Mouse (Mus musculus) megakaryocyte progenitor cell, adult 5-6 weeks (primary cell): ENCODE data around the gene Kif5a. TPM values are rescaled to one million over a fixed set of nuclear protein-coding genes. Genes with fewer than 3 reads are reported as not detected.

Experiments
- ATAC-seq: replicated peaks from 2 replicates; pipeline ENCODE4 v1.8.0; 2016; ENCODE audit warnings: mild to moderate bottlenecking, moderate TSS enrichment, inconsistent platforms; ENCODE audit not compliant: poor library complexity
- total RNA-seq, 2 experiments: library from RNA; stranded (forward) in 1 of 2; stranded (reverse) in 1 of 2; fragments of 157-497, 149-512 nt in 1 of 2; fragments of 200-1000 nt in 1 of 2; gene quantifications; 2 replicates each; pipeline versions ENCODE4 v1.2.3 to v1.2.4; 2015 to 2017

Gene Kif5a
- total RNA-seq, 2 experiments from 2014 or later, result 0.04 to 0.25 TPM

DNA sequence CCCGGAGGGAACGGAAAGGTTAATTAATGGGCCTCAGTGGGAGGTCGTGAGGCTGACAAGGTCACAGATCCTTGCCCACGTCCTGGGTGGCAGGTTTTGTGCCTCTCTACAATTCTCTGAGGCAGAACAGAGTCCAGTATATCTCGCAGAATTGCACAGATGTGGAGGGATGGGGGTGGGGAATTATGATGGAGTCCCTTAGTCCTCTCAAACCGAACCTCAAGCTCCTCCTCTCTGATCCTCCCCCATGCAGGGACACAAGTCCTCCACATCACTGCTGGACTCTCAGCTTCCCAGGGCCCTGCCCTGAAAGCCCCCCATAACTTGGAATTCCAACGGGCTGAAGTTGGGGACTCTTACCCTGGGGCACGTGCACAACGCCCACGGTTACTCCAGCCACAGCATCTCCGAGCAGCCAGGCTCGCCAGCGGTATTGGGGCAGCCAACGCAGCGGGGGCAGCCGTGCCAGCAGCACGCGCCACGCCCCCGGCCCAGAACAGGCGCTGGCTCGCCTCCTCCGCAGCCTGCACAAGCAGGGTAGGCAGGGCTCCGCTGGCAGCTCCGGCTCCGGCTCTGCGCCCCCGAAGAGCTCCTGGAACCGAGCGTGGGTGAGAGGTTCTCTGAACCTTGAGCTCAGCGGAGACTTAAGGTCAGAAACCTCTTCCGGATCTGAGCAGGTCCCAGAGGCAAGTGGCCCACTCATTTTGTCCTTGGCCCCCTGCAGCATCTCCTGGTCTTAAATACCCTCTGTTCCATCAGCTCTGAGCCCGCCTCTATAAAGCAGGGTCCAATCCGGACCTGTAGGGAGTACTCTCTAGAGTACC lies 83.1 kb downstream of the Kif5a start, which contains the start of gene Slc26a10:
Gene Slc26a10 (minus strand): TSS at position 775 of the 824 bp plus-strand sequence.
- ATAC-seq, result no peak

DNA sequence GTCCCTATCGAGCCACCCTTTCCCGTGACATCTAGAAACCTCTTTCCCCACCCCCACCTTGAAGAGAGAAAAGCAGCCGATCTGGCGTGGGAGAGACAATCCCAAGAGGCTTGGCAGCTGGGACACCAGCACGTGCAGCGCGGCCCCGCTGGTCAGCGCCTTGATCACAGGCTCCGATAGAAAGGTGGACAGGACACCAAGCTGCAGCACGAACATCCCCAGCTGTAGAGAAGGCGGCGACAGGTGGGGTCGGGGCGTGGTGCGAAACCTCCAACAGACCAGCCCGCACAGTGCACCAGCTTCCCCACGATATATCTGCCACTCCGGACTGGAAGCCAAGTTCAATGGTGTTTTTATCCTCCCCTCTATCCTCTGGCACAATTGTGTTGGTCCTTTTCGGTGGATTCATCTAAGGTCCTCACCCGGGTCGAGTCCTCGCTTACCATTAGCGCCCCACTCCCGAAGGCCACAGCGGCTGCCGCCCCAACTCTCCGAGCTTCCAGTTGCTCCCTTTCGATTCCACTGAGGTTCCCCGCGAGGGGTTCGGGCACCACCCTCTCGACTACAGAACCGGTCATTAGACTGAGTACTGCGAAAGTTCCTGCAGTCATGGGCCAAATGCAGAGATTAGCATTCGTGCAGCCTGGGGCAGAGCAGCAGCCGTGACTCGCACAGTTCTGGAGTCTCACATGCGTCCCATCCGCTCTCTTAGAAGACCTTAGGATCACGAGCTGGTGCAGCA lies 84.7 kb downstream of the Kif5a start:
- ATAC-seq, result peak; percentile 13; the same call in 1 of the 2 replicates

DNA sequence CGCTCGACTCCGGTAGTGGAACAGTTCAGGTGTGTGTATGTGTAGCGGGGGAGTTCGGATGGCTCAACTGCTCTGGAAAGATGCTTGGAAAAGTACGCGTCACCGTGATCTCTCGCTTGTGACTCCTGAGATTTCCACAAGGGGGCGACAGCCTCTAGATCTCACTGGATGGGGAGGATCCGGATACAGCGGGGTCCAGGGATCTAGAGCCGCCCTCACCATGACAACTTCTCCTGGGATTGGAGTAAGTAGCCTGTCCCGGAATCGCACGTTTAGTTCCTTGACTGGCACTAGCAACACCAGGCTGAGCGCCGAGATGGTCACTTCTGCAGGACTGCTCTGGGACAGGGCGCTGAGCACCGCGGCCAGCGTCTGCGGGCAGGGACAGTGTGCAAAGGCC lies 85.4 kb downstream of the Kif5a start:
- ATAC-seq, result peak; percentile 77

DNA sequence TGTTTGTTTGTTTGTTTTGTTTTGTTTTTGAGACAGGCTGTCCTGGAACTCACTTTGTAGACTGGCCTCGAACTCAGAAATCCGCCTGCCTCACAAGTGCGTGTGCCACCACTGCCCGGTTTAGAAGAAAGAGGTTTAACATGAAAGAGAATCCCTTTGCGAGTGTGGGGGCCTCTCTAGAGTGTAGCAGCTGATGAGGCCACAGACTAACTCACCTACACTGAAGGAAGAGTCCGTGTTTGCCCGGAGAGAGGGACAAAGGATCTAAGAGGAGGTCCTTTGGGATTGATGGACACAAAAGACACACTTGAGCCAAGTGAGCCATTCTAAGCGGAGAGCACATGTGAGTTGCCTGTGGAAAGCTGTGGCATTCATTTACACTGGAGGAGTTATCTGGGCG lies 85.9 kb downstream of the Kif5a start:
- ATAC-seq, result no peak

DNA sequence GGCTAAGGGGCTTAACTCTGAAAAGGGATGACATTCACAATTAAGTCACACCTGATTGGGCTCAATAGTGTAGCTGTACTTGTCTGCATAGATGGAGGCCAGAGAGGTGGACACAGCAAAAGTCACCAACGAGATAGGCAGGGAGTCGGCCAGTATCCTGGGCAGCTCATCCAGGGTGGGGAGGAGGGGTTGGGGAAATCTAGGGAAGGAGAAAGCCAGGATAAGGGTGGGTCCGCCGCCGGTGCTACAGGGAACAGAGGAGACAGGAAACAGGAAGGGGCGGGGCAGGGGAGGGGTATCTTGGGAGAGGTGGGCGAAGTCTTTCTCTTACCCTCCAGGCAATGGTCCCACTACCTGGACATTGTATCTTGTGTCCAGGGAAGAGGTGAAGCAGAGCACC lies 86.4 kb downstream of the Kif5a start:
- ATAC-seq, result no peak

DNA sequence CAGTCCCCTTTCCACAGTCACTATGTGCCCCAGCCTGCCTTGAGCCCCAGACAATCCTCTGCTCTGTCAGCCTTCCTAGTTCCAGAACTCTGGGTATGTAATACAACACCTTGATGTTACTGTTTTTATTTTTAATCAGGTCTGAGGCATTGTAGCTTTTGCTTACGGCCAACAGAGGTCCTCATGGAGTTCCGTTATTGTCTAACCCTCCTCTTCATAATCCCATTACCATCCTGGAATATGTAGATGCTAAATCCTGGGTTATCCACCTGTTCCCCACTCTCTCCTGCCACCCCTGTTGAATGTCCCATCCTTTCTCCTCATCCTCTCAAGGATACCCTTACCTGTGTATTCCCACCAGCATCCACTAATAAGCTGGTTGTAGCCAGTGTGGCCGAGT lies 86.9 kb downstream of the Kif5a start:
- no peak for ATAC-seq

Other genes with a start within 250 kb of the Kif5a start
- 46.6 and 48.6 TPM in 2 replicates for gene Tsfm, start 232.5 kb downstream of the Kif5a start, total RNA-seq (2015)
- 42.8 and 45.6 TPM in 2 replicates for gene Tsfm, start 232.5 kb downstream of the Kif5a start, total RNA-seq (2017)
- gene Mettl1, start 221.9 kb downstream of the Kif5a start, total RNA-seq (2015), result 36.5 and 46.6 TPM in 2 replicates
- 22.7 and 30.9 TPM in 2 replicates for gene Mettl1, start 221.9 kb downstream of the Kif5a start, total RNA-seq (2017)
- 0.07 TPM in 1 of 2 replicates, not detected in the other for gene Eef1akmt3, start 221.8 kb downstream of the Kif5a start, total RNA-seq (2015)
- not detected in 2 replicates for gene Eef1akmt3, start 221.8 kb downstream of the Kif5a start, total RNA-seq (2017)
- gene Cyp27b1, start 215.1 kb downstream of the Kif5a start, total RNA-seq (2015), result 0.10 TPM in 1 of 2 replicates, not detected in the other
- 0.30 TPM in 1 of 2 replicates, not detected in the other for gene Cyp27b1, start 215.1 kb downstream of the Kif5a start, total RNA-seq (2017)
- gene March9, start 203.2 kb downstream of the Kif5a start, total RNA-seq (2015), result 0.05 and 0.10 TPM in 2 replicates
- gene March9, start 203.2 kb downstream of the Kif5a start, total RNA-seq (2017), result 0.08 TPM in 1 of 2 replicates, not detected in the other
- 781 and 827 TPM in 2 replicates for gene Cdk4, start 199.8 kb downstream of the Kif5a start, total RNA-seq (2015)
- 536 and 567 TPM in 2 replicates for gene Cdk4, start 199.8 kb downstream of the Kif5a start, total RNA-seq (2017)
- 93.8 and 97.5 TPM in 2 replicates for gene Tspan31, start 193.1 kb downstream of the Kif5a start, total RNA-seq (2015)
- gene Tspan31, start 193.1 kb downstream of the Kif5a start, total RNA-seq (2017), result 67.2 and 73.0 TPM in 2 replicates
- gene Agap2, start 188.1 kb downstream of the Kif5a start, total RNA-seq (2015), result 5.3 and 9.7 TPM in 2 replicates
- gene Agap2, start 188.1 kb downstream of the Kif5a start, total RNA-seq (2017), result 37.4 and 41.4 TPM in 2 replicates
- gene Os9, start 142.2 kb downstream of the Kif5a start, total RNA-seq (2015), result 40.1 and 43.7 TPM in 2 replicates
- gene Os9, start 142.2 kb downstream of the Kif5a start, total RNA-seq (2017), result 192 and 207 TPM in 2 replicates
- gene B4galnt1, start 98.1 kb downstream of the Kif5a start, total RNA-seq (2015), result 212 and 219 TPM in 2 replicates
- 122 and 139 TPM in 2 replicates for gene B4galnt1, start 98.1 kb downstream of the Kif5a start, total RNA-seq (2017)
- gene Slc26a10, start 82.7 kb downstream of the Kif5a start, total RNA-seq (2015), result not detected in 2 replicates
- 0.84 and 0.87 TPM in 2 replicates for gene Slc26a10, start 82.7 kb downstream of the Kif5a start, total RNA-seq (2017)
- gene Arhgef25, start 73.3 kb downstream of the Kif5a start, total RNA-seq (2015), result 1.7 and 3.1 TPM in 2 replicates
- gene Arhgef25, start 73.3 kb downstream of the Kif5a start, total RNA-seq (2017), result 3.0 and 5.3 TPM in 2 replicates
- gene Dtx3, start 67.6 kb downstream of the Kif5a start, total RNA-seq (2015), result 23.8 and 28.0 TPM in 2 replicates
- 18.0 and 19.3 TPM in 2 replicates for gene Dtx3, start 67.6 kb downstream of the Kif5a start, total RNA-seq (2017)
- gene Pip4k2c, start 51.8 kb downstream of the Kif5a start, total RNA-seq (2015), result 9.7 and 11.2 TPM in 2 replicates
- 11.4 and 12.1 TPM in 2 replicates for gene Pip4k2c, start 51.8 kb downstream of the Kif5a start, total RNA-seq (2017)
- 63.6 and 66.8 TPM in 2 replicates for gene Dctn2, start 3.0 kb upstream of the Kif5a start, total RNA-seq (2015)
- 87.4 and 101 TPM in 2 replicates for gene Dctn2, start 3.0 kb upstream of the Kif5a start, total RNA-seq (2017)
- 41.9 and 44.0 TPM in 2 replicates for gene Mbd6, start 25.7 kb upstream of the Kif5a start, total RNA-seq (2015)
- 4.1 and 6.8 TPM in 2 replicates for gene Mbd6, start 25.7 kb upstream of the Kif5a start, total RNA-seq (2017)
- gene Mars, start 48.4 kb upstream of the Kif5a start, total RNA-seq (2015), result 88.3 and 93.1 TPM in 2 replicates
- gene Mars, start 48.4 kb upstream of the Kif5a start, total RNA-seq (2017), result 196 and 210 TPM in 2 replicates
- 37.1 and 38.0 TPM in 2 replicates for gene Arhgap9, start 58.6 kb upstream of the Kif5a start, total RNA-seq (2015)
- gene Arhgap9, start 58.6 kb upstream of the Kif5a start, total RNA-seq (2017), result 37.3 and 39.5 TPM in 2 replicates
- not detected in 2 replicates for gene Gli1, start 78.6 kb upstream of the Kif5a start, total RNA-seq (2015)
- not detected in 2 replicates for gene Gli1, start 78.6 kb upstream of the Kif5a start, total RNA-seq (2017)
- 0.02 TPM in 1 of 2 replicates, not detected in the other for gene Inhbe, start 91.1 kb upstream of the Kif5a start, total RNA-seq (2015)
- gene Inhbe, start 91.1 kb upstream of the Kif5a start, total RNA-seq (2017), result not detected in 2 replicates
- not detected in 2 replicates for gene Inhbc, start 107.1 kb upstream of the Kif5a start, total RNA-seq (2015)
- not detected in 2 replicates for gene Inhbc, start 107.1 kb upstream of the Kif5a start, total RNA-seq (2017)
- 61.4 and 90.3 TPM in 2 replicates for gene R3hdm2, start 117.0 kb upstream of the Kif5a start, total RNA-seq (2015)
- 37.4 TPM in 2 replicates for gene R3hdm2, start 117.0 kb upstream of the Kif5a start, total RNA-seq (2017)
- gene Stac3, start 238.3 kb upstream of the Kif5a start, total RNA-seq (2015), result 0.20 and 0.25 TPM in 2 replicates
- gene Stac3, start 238.3 kb upstream of the Kif5a start, total RNA-seq (2017), result 1.1 TPM in 1 of 2 replicates, not detected in the other